Mouse (Mus musculus) G1E (cell line): Measurements from ENCODE around the gene Kdelr3. TPM values are rescaled to one million over a fixed set of nuclear protein-coding genes. Genes with fewer than 3 reads are reported as not detected.

Experiments
- ATAC-seq: 2 replicates; pipeline ENCODE4 v1.8.0; 2016; ENCODE audit warnings: mild to moderate bottlenecking; ENCODE audit not compliant: insufficient number of reproducible peaks, poor library complexity, low FRiP score, severe bottlenecking; ENCODE audit errors: extremely low read depth
- DNase-seq: peaks from one replicate; pipeline ENCODE4 v3.0.0; 2012; ENCODE audit warnings: low spot score
- H3K27me3 ChIP-seq: 2 replicates; pipeline ENCODE4 v1.6.1; 2012; ENCODE audit warnings: mild to moderate bottlenecking, low read length, inconsistent platforms; ENCODE audit not compliant: insufficient read depth
- H3K36me3 ChIP-seq: replicated peaks from 2 replicates; pipeline ENCODE3; 2012; ENCODE audit warnings: mild to moderate bottlenecking, inconsistent platforms
- H3K4me1 ChIP-seq: 2 replicates; pipeline ENCODE4 v1.6.1; 2012; ENCODE audit warnings: low read depth, low read length, inconsistent platforms, mixed read lengths; ENCODE audit not compliant: insufficient read depth
- H3K4me3 ChIP-seq: 2 replicates; pipeline ENCODE4 v1.5.1; 2012; ENCODE audit warnings: low read depth, mild to moderate bottlenecking, inconsistent platforms, low read length, moderate library complexity, mixed read lengths
- H3K9me3 ChIP-seq: replicated peaks from 2 replicates; pipeline ENCODE4 v1.6.1; 2012; ENCODE audit warnings: inconsistent platforms
- CTCF ChIP-seq: IDR thresholded peaks from 2 replicates; pipeline ENCODE4 v1.5.1; 2012; ENCODE audit warnings: low read depth, low read length, inconsistent platforms, mixed read lengths
- GATA1 ChIP-seq: IDR thresholded peaks from 2 replicates; pipeline ENCODE4 v1.6.1; 2012; ENCODE audit warnings: borderline replicate concordance, low read length, inconsistent platforms, mixed read lengths
- GATA2 ChIP-seq: IDR thresholded peaks from 2 replicates; pipeline ENCODE4 v1.6.1; 2012; ENCODE audit warnings: low read depth, low read length, inconsistent platforms, borderline replicate concordance
- POLR2AphosphoS5 ChIP-seq: IDR thresholded peaks from 2 replicates; pipeline ENCODE4 v1.6.1; 2012; ENCODE audit warnings: low read depth, low read length, inconsistent platforms; ENCODE audit not compliant: insufficient replicate concordance
- TAL1 ChIP-seq: conservative IDR thresholded peaks from 2 replicates; pipeline ENCODE4 v1.6.1; 2012; ENCODE audit warnings: low read depth, low read length, inconsistent platforms, mixed read lengths
- polyA plus RNA-seq: library from polyadenylated mRNA; stranded (reverse); fragments of >175 nt; gene quantifications from 2 replicates; pipeline ENCODE4 v1.2.3, GENCODE M21; 2012
- total RNA-seq, 2 experiments: library from RNA; stranded (forward) in 1 of 2; stranded (reverse) in 1 of 2; fragments of 200-1000 nt in 1 of 2; fragments of >200 nt in 1 of 2; fragmentation: Nextera tagmentation in 1 of 2; gene quantifications; 2 replicates each; pipeline ENCODE4 v1.2.3; 2014 to 2017

Gene Kdelr3
- total and polyA plus RNA-seq, 3 experiments: 0.05 TPM; not detected in 2

DNA sequence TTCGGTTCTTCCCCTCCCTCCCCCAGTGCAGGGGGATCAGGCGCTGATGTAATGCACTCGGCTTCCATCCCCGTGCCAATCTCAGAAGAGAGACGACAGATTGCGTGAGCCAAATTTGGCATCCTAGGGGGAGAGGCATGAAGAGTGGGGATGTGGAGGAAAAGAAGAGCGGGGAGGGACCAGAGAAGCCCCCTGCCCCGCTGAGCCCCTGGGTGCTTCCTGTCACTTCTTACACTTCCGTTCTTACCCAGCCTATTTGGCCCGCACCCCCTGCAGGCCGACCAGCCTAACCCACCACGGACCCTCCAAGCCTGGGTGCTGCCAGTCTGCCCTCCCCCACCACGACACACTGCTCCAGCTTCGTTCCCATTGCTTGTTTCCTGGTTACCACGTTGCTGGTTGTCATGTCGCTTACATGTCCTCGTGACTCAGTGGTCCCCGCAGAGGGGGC is 13.3 kb upstream of the Kdelr3 start:
- Histone ChIP-seq H3K4me3 (no peak overlapping the region), H3K4me1 (no peaks in the 10 kb centered on the region), H3K36me3 (no peaks in the 10 kb centered on the region), H3K9me3 (no peaks in the 10 kb centered on the region), H3K27me3 (peaks cover 40% of the 10 kb centered on the region)
- DNase-seq (no peak), ATAC-seq (no peak)
- TF ChIP-seq TAL1 (no peak), POLR2AphosphoS5 (no peak), GATA2 (no peak), GATA1 (no peak), CTCF (no peak)

DNA sequence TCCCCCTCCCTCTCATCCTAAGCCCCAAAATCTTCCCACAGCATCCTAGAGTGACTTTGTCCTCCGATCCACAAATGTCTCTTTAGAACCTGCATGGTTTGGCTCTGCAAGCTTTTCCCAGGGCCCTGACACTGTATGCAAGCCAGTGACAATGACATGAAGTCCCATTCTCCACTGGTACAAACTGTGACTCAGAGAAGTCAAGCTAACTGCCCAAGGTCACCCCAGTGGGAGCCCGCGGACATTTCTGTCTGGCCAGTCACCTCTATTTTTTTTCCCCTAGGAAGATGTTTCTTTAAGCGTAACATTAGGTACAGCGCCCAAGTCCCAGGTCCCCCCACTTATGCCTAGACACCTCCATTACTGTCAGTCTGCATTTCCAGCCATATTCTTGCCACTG is 12.8 kb upstream of the Kdelr3 start:
- ATAC-seq: no peak
- H3K36me3 ChIP-seq: no peaks in the 10 kb centered on the region
- TF ChIP-seq CTCF (no peak), TAL1 (no peak), GATA2 (no peak), GATA1 (no peak), POLR2AphosphoS5 (no peak)
- no peaks in the 10 kb centered on the region for H3K9me3 ChIP-seq
- H3K27me3 ChIP-seq: peaks cover 40% of the 10 kb centered on the region
- DNase-seq: no peak
- H3K4me1 ChIP-seq: no peaks in the 10 kb centered on the region
- no peak overlapping the region for H3K4me3 ChIP-seq

DNA sequence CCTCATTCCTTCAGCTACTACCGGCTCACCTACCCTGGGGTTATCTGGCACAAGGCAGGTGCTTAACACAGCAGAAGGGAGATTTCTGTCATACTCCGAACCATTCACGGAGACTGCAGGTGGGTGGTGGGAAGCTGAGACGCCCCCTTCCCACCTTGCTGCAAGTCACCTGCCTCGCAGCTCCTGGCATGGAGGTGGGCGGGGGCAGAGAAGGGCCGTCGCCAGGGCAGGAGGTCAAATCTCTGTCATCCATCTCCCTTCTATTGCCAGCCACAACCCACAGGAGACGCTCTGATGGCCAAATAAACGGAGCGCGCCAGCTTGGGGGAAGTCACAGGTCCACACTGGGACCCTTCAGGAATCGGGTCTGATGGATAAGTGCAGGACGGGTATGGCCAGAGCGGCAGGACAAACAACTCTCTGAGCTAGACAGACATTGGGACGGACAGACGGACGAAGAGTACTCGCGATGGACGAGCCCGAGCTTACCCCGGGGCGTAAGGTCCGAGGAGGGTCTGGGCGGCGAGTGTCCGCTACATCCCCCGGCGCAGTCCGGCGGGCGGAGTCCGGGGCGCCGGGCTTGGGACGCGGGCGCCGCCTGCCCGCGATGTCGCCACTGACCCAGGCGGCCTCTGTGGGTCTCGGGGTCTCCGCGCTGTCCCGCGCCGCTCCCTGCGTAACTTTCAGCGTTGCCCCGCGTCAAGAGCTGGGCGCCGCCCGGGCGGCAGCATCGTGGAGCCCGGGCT is 11.3 kb upstream of the Kdelr3 start, which contains the start of gene Kcnj4:
TSS of gene Kcnj4 (minus strand) at position 535 of the 746 bp plus-strand sequence.
- peaks cover 40% of the 10 kb centered on the region for H3K27me3 ChIP-seq
- TF ChIP-seq CTCF: no peak
- no peak for TF ChIP-seq POLR2AphosphoS5
- no peak for TF ChIP-seq TAL1
- no peak for TF ChIP-seq GATA1
- no peak for TF ChIP-seq GATA2
- no peak within 1 kb of the TSS for H3K4me3 ChIP-seq
- H3K4me1 ChIP-seq: no peaks in the 10 kb centered on the region
- no peaks in the 10 kb centered on the region for H3K9me3 ChIP-seq
- ATAC-seq (no peak), DNase-seq (no peak)
- H3K36me3 ChIP-seq: no peaks in the 10 kb centered on the region

DNA sequence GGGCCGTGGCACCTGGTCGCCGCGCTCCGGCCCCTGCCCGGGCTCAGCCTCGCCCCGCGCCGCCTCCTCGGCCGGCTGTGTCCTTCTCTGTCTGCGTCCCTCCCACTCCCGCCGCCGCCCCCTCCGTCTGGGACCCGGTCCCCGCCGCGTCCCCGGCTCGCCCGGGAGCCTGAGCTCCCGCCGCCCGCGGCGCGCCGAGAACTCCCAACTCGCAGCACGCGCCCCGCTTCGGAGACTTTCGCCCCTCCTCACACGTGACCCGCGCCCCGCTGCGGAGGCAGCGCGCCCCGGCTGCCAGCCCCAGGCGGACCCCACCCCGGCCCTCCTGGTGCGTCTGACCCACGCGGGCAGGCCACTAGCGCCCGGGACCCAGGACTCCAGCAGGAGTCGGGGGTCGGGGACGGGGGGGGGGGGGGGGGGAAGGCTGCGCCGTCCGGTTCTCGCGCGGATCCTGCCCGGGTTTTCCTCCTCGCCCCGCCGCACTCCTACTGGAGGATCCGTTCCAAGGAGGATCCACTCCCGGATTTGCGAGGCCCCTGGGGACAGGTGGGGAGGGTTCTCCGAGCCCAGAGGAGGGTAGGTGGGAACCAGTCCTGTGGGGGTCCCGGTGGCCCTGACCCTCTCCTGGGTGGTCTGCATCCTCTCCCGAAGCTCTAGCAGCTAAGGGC is 10.5 kb upstream of the Kdelr3 start:
- no peak for DNase-seq
- H3K36me3 ChIP-seq: no peaks in the 10 kb centered on the region
- H3K9me3 ChIP-seq: no peaks in the 10 kb centered on the region
- no peak for ATAC-seq
- peaks cover 48% of the 10 kb centered on the region for H3K27me3 ChIP-seq
- no peaks in the 10 kb centered on the region for H3K4me1 ChIP-seq
- H3K4me3 ChIP-seq: no peak overlapping the region
- no peak for TF ChIP-seq POLR2AphosphoS5
- no peak for TF ChIP-seq TAL1
- no peak for TF ChIP-seq GATA2
- TF ChIP-seq GATA1: no peak
- TF ChIP-seq CTCF: no peak

DNA sequence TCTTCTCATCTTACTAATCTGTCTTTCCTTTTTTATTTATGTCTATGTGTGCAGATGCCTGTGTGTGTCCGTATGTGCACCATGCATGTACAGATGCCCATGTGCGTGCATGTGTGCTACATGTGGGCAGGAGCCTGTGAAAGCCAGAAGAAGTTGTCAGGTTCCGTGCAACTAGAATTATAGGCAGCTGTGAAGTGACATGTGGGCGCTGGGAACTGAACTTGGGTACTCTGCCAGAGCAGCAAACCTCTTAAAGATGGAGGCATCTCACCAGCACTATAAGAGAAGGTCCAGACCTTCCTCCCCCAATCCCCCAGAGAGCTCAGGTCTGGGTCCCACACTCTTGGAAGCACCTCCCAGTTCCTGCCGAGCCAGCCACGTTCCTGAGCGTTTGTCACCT is 9.8 kb upstream of the Kdelr3 start:
- H3K4me3 ChIP-seq: no peak overlapping the region
- no peaks in the 10 kb centered on the region for H3K4me1 ChIP-seq
- no peak for DNase-seq
- H3K27me3 ChIP-seq: peaks cover 54% of the 10 kb centered on the region
- no peaks in the 10 kb centered on the region for H3K36me3 ChIP-seq
- H3K9me3 ChIP-seq: no peaks in the 10 kb centered on the region
- no peak for ATAC-seq
- no peak for TF ChIP-seq GATA2
- no peak for TF ChIP-seq CTCF
- no peak for TF ChIP-seq TAL1
- no peak for TF ChIP-seq POLR2AphosphoS5
- TF ChIP-seq GATA1: no peak

DNA sequence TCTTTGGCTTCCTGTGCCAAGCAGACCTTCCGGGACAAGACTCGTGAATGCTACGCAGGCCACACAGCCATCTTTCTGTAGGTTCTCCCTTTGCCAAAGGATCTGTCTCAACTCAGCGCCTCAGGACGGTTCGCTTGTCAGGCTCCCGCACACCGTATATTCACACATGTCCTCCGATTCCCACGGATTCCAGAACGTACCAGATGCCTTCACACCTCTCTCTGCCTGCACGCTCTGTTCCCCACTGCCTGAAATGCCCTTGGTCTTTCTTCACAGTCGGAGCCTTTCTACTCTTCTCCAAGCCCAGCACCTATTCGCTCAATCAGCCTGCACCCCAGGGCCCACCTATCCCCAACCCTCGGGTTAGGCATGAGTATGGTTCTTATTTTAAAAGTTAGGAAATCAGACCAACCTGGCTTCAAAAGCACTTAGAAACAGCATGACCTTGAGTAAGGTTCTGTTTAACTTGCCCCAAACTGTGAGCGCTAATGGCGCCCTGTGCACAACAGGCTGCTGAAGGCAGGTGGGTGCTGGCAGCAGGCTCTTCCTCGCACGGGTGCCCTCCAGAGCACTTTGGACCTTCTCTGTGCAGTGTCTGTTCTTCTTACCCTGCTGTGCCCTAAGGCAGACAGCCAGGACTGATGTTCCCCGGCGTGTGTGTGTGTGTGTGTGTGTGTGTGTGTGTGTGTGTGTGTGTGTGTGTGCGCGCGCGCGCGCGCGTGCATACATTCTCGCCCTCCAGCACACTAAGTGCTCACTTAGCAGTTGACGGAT is 9.0 kb upstream of the Kdelr3 start:
- Histone ChIP-seq H3K9me3 (no peaks in the 10 kb centered on the region), H3K27me3 (peaks cover 62% of the 10 kb centered on the region), H3K36me3 (no peaks in the 10 kb centered on the region), H3K4me1 (no peaks in the 10 kb centered on the region), H3K4me3 (no peak overlapping the region)
- no peak for ATAC-seq
- TF ChIP-seq GATA1 (no peak), TAL1 (no peak), CTCF (no peak), POLR2AphosphoS5 (no peak), GATA2 (no peak)
- DNase-seq: no peak
